Mouse (Mus musculus): ENCODE data around the gene Msx1.

Gene Msx1

GRCm38 (mm10) chr5:37826706-37827625, 2.6 kb upstream of the Msx1 start:
- DNase-seq (ENCODE audit: low read depth, low spot score), result no peak

GRCm38 (mm10) chr5:37825611-37826445, 1.4 kb upstream of the Msx1 start:
- no peak for DNase-seq (ENCODE audit: low read depth, low spot score)

- no peak for DNase-seq (ENCODE audit: low read depth, low spot score)
Observed at GRCm38 (mm10) chr5:37825111-37825600, 773 bp upstream of the Msx1 start.

- no peak for DNase-seq (ENCODE audit: low read depth, low spot score)
Observed at GRCm38 (mm10) chr5:37823721-37824460, 492 bp downstream of the Msx1 start.

- no peak for DNase-seq (ENCODE audit: low read depth, low spot score)
Observed at GRCm38 (mm10) chr5:37822791-37823720, 1.3 kb downstream of the Msx1 start.

GRCm38 (mm10) chr5:37822116-37822707, 2.2 kb downstream of the Msx1 start:
- no peak for DNase-seq (ENCODE audit: low read depth, low spot score)

GRCm38 (mm10) chr5:37821111-37821601, 3.2 kb downstream of the Msx1 start:
- DNase-seq (ENCODE audit: low read depth, low spot score), result no peak

- no peak for DNase-seq (ENCODE audit: low read depth, low spot score)
Observed at GRCm38 (mm10) chr5:37820689-37821088, 3.7 kb downstream of the Msx1 start.

- DNase-seq (ENCODE audit: low read depth, low spot score), result no peak
Observed at GRCm38 (mm10) chr5:37819971-37820370, 4.4 kb downstream of the Msx1 start.

GRCm38 (mm10) chr5:37819541-37819940, 4.8 kb downstream of the Msx1 start:
- no peak for DNase-seq (ENCODE audit: low read depth, low spot score)

GRCm38 (mm10) chr5:37818533-37819215, 5.7 kb downstream of the Msx1 start:
- no peak for DNase-seq (ENCODE audit: low read depth, low spot score)

GRCm38 (mm10) chr5:37817658-37818532, 6.5 kb downstream of the Msx1 start:
- no peak for DNase-seq (ENCODE audit: low read depth, low spot score)

- DNase-seq (ENCODE audit: low read depth, low spot score), result no peak
Observed at GRCm38 (mm10) chr5:37816907-37817657, 7.3 kb downstream of the Msx1 start.

- no peak for DNase-seq (ENCODE audit: low read depth, low spot score)
Observed at GRCm38 (mm10) chr5:37815909-37816308, 8.5 kb downstream of the Msx1 start.

- DNase-seq (ENCODE audit: low read depth, low spot score), result no peak
Observed at GRCm38 (mm10) chr5:37814169-37814568, 10.2 kb downstream of the Msx1 start.

GRCm38 (mm10) chr5:37805291-37805690, 19.1 kb downstream of the Msx1 start:
- no peak for DNase-seq (ENCODE audit: low read depth, low spot score)

GRCm38 (mm10) chr5:37804512-37805118, 19.8 kb downstream of the Msx1 start:
- DNase-seq (ENCODE audit: low read depth, low spot score), result no peak

All from WW6 (cell line).